Mouse (Mus musculus): ENCODE data around the gene Ankrd13d. TPM values are rescaled to one million over a fixed set of nuclear protein-coding genes. Genes with fewer than 3 reads are reported as not detected.

Ankrd13d gene
- total and polyA plus RNA-seq, 2 experiments from 2014 or later, result 79.1 to 106 TPM

GRCm38 (mm10) chr19:4309776-4310185, 26.8 kb upstream of the Ankrd13d start:
- DNase-seq (ENCODE audit: low spot score), result peak; percentile 88

DNA sequence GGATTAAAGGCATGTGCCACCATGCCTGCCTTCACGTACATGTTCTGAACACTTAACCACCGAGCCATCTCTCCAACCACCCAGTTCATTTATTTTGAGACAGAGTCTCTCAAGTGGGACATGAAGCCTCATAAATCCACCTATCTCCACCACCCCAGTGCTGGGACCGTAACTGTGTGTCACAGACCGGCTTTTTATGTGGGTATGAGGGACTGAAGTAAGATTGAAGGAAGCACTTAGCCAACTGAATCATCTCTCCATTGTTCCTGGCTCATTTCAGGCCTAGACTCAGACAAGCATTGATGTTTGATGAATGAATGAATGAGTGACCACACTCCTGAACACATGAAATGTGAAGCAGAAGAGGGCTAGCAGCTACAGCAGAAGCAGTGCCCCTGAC, 26.4 kb upstream of the Ankrd13d start:
- Histone ChIP-seq H3K9ac (replicated peaks; ENCODE audit: low read length, poor library complexity, severe bottlenecking) (no peak overlapping the region), H3K4me1 (ENCODE audit: insufficient read depth, low read length) (peaks cover 15% of the 10 kb centered on the region), H3K36me3 (ENCODE audit: insufficient read depth, low read length) (peaks cover 9% of the 10 kb centered on the region; the same call in 1 of the 2 replicates), H3K27me3 (ENCODE audit: insufficient read depth, low read length) (no peaks in the 10 kb centered on the region), H3K4me3 (ENCODE audit: low read depth, low read length) (no peak overlapping the region), H3K27ac (ENCODE audit: low read depth, low read length) (no peak overlapping the region), H3K4me2 (ENCODE audit: low read depth, low read length, poor library complexity, severe bottlenecking) (no peak overlapping the region), H3K9me3 (ENCODE audit: low read length) (no peaks in the 10 kb centered on the region)
- no peak for TF ChIP-seq CTCF (IDR thresholded peaks at IDR 0.05)
- ATAC-seq (ENCODE audit: low FRiP score), result no peak
- DNase-seq (ENCODE audit: low spot score), result no peak
- WGBS, result 96% methylated on average over 4 of the region's 4 CpGs

More at GRCm38 (mm10) chr19:4309776-4310185, 26.8 kb upstream of the Ankrd13d start:
- no peaks in the 10 kb centered on the region for H3K27me3 ChIP-seq (ENCODE audit: insufficient read depth, low read length)
- ATAC-seq (ENCODE audit: low FRiP score), result peak; percentile 24; the same call in 1 of the 2 replicates
- H3K27ac ChIP-seq (ENCODE audit: low read depth, low read length), result no peak overlapping the region
- H3K9ac ChIP-seq (replicated peaks; ENCODE audit: low read length, poor library complexity, severe bottlenecking), result no peak overlapping the region
- H3K4me2 ChIP-seq (ENCODE audit: low read depth, low read length, poor library complexity, severe bottlenecking), result no peak overlapping the region
- H3K4me3 ChIP-seq (ENCODE audit: low read depth, low read length), result no peak overlapping the region
- peak; percentile 85 for TF ChIP-seq CTCF (IDR thresholded peaks at IDR 0.05)
- peaks cover 10% of the 10 kb centered on the region; the same call in 1 of the 2 replicates for H3K4me1 ChIP-seq (ENCODE audit: insufficient read depth, low read length)
- H3K9me3 ChIP-seq (ENCODE audit: low read length), result no peaks in the 10 kb centered on the region
- peaks cover 9% of the 10 kb centered on the region; the same call in 1 of the 2 replicates for H3K36me3 ChIP-seq (ENCODE audit: insufficient read depth, low read length)

GRCm38 (mm10) chr19:4306190-4306577, 23.2 kb upstream of the Ankrd13d start, which contains the start of gene Grk2:
TSS of gene Grk2 (minus strand) at chr19:4306222.
- Histone ChIP-seq H3K27ac (ENCODE audit: low read depth, low read length) (peak within 1 kb of the TSS; percentile 88), H3K9me3 (ENCODE audit: low read length) (no peaks in the 10 kb centered on the region), H3K9ac (replicated peaks; ENCODE audit: low read length, poor library complexity, severe bottlenecking) (peak within 1 kb of the TSS; percentile 99), H3K27me3 (ENCODE audit: insufficient read depth, low read length) (no peaks in the 10 kb centered on the region), H3K4me3 (ENCODE audit: low read depth, low read length) (peak within 1 kb of the TSS; percentile 89), H3K36me3 (ENCODE audit: insufficient read depth, low read length) (no peaks in the 10 kb centered on the region), H3K4me1 (ENCODE audit: insufficient read depth, low read length) (peaks cover 44% of the 10 kb centered on the region), H3K4me2 (ENCODE audit: low read depth, low read length, poor library complexity, severe bottlenecking) (peak within 1 kb of the TSS; percentile 92)
- ATAC-seq (ENCODE audit: low FRiP score) (peak; percentile 73), DNase-seq (ENCODE audit: low spot score) (peak; percentile 61)
- TF ChIP-seq CTCF (IDR thresholded peaks at IDR 0.05), result peak; percentile 71
- WGBS, result 4% methylated on average over 19 of the region's 46 CpGs

DNA sequence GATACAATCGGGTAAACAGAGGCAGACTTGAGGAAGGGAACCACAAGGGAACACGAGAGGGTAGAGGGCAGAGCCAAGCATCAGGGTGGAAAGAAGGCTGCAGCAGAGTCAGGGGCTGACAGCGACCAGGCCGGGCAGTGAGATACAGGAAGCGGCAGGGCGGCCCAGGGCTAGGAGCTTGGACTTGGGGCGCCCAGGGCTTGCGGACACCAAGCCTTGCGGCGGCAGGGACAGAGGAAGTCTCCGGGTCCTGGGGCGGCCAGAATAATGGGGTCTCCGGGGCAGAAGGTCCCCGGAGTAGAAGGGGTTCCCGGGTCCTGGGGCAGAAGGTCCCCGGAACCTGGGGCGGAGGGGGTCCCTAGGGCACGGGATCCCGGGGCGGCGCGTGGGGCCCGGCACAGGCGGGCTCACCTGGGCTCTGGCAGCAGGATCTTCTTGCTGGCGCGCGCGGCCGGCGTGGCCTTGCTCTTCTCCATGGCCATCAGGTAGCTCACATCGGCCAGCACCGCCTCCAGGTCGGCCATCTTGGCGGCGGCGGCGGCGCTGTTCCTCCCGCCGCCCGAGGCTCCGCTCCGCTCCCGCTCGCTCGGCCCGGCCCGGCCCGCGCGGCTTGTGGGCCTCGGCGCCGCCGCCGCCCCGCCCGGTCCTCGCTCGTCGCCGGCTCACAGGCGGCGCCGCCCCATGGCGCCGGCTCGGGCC, 22.7 kb upstream of the Ankrd13d start:
- H3K4me1 ChIP-seq (ENCODE audit: insufficient read depth, low read length), result peaks cover 46% of the 10 kb centered on the region
- peak overlapping the region; percentile 92 for H3K4me2 ChIP-seq (ENCODE audit: low read depth, low read length, poor library complexity, severe bottlenecking)
- WGBS, result under 1% methylated on average over 40 of the region's 68 CpGs

DNA sequence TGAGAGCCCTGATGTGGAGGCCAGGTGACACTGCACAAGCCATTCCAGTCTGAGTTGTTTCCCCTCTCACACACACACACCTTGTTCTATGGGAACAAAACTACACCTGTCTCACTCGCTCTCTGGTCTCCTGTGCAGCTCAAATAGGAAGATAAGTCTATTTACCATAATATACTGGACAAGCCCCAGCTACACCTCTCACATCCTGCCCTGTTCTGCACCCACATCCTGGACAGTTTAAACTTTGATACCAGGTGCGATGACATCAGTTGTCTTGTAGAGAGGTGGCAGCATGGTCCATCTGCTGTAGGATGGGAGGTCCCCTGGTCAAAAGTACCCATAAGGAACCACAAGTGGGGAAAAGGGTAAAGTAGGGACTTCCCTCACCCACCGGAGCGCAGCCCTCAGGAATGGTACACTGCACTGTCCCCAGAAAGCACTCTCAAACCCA, 22.0 kb upstream of the Ankrd13d start:
- Histone ChIP-seq H3K9me3 (ENCODE audit: low read length) (no peaks in the 10 kb centered on the region), H3K9ac (replicated peaks; ENCODE audit: low read length, poor library complexity, severe bottlenecking) (peak overlapping the region; percentile 99), H3K4me3 (ENCODE audit: low read depth, low read length) (peak overlapping the region; percentile 89), H3K4me1 (ENCODE audit: insufficient read depth, low read length) (peaks cover 48% of the 10 kb centered on the region), H3K27me3 (ENCODE audit: insufficient read depth, low read length) (no peaks in the 10 kb centered on the region), H3K4me2 (ENCODE audit: low read depth, low read length, poor library complexity, severe bottlenecking) (peak overlapping the region; percentile 92), H3K36me3 (ENCODE audit: insufficient read depth, low read length) (no peaks in the 10 kb centered on the region), H3K27ac (ENCODE audit: low read depth, low read length) (no peak overlapping the region)
- 0 out of 2 replicates have a peak, but pooled peaks have one; percentile 14 for ATAC-seq (ENCODE audit: low FRiP score)
- DNase-seq (ENCODE audit: low spot score), result no peak
- TF ChIP-seq CTCF (IDR thresholded peaks at IDR 0.05), result no peak
- WGBS, result 63% methylated on average over 4 of the region's 4 CpGs

More for the DNA sequence above, 22.7 kb upstream of the Ankrd13d start:
- H3K27ac ChIP-seq (ENCODE audit: low read depth, low read length), result peak overlapping the region; percentile 88
- H3K36me3 ChIP-seq (ENCODE audit: insufficient read depth, low read length), result no peaks in the 10 kb centered on the region
- H3K27me3 ChIP-seq (ENCODE audit: insufficient read depth, low read length), result no peaks in the 10 kb centered on the region
- ATAC-seq (ENCODE audit: low FRiP score) (peak; percentile 53), DNase-seq (ENCODE audit: low spot score) (peak; percentile 49)
- peak overlapping the region; percentile 89 for H3K4me3 ChIP-seq (ENCODE audit: low read depth, low read length)
- TF ChIP-seq CTCF (IDR thresholded peaks at IDR 0.05), result 0 out of 2 replicates have a peak, but pooled peaks have one; percentile 1
- H3K9ac ChIP-seq (replicated peaks; ENCODE audit: low read length, poor library complexity, severe bottlenecking), result peak overlapping the region; percentile 99
- no peaks in the 10 kb centered on the region for H3K9me3 ChIP-seq (ENCODE audit: low read length)

DNA sequence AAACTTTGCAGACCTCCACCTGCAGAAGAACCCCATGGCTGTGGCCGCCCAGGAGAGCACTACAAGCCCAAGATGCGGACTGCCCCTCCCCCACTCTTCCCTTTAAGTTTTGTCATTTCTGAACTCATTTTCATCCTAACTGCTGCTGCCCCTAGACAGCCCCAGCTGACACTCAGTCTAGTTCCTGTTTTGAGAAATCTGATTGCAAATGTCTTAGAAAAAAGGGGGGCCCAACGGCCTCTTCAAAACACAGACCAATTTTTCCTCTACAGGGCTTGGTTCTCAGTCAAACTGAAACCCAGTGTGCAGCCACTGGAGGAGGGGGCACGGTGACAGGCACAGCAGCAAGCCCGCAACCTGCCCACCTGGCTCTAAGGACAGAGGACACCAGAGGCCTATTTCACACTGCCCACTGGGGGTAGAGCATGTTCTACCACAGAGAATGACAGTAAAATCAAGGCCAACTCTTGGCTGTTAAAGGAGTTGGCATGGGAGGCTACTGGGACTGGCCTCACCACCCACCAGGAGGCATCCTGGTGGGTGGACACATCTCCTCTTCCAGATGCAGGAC, 21.4 kb upstream of the Ankrd13d start:
- 68% methylated on average over 5 of the region's 5 CpGs for WGBS
- H3K9me3 ChIP-seq (ENCODE audit: low read length), result no peaks in the 10 kb centered on the region
- no peak for ATAC-seq (ENCODE audit: low FRiP score)
- H3K27me3 ChIP-seq (ENCODE audit: insufficient read depth, low read length), result no peaks in the 10 kb centered on the region
- 0 out of 2 replicates have a peak overlapping the region, but pooled peaks have one; percentile 13 for H3K9ac ChIP-seq (replicated peaks; ENCODE audit: low read length, poor library complexity, severe bottlenecking)
- H3K4me2 ChIP-seq (ENCODE audit: low read depth, low read length, poor library complexity, severe bottlenecking), result peak overlapping the region; percentile 92
- peak overlapping the region; percentile 89 for H3K4me3 ChIP-seq (ENCODE audit: low read depth, low read length)
- H3K36me3 ChIP-seq (ENCODE audit: insufficient read depth, low read length), result no peaks in the 10 kb centered on the region
- DNase-seq (ENCODE audit: low spot score), result no peak
- no peak; the same call in 1 of the 2 replicates for TF ChIP-seq CTCF (IDR thresholded peaks at IDR 0.05)
- H3K4me1 ChIP-seq (ENCODE audit: insufficient read depth, low read length), result peaks cover 48% of the 10 kb centered on the region
- H3K27ac ChIP-seq (ENCODE audit: low read depth, low read length), result no peak overlapping the region

Measured in midbrain, postnatal 0 days (tissue).